Mouse (Mus musculus) liver (tissue): ENCODE data around the gene Mctp1.
A peak's percentile ranks its signal among the peaks of the same experiment; 100 is the strongest.
"Not testable (repeated sequence)": the region's sequence is repeated elsewhere in the genome, so short reads cannot be mapped to it uniquely, and the experiment has no call there.

Experiments
- DNase-seq: peaks from one replicate; pipeline ENCODE4 v3.0.0-alpha.2; 2020; ENCODE audit warnings: mixed read lengths

The Mctp1 gene

DNA sequence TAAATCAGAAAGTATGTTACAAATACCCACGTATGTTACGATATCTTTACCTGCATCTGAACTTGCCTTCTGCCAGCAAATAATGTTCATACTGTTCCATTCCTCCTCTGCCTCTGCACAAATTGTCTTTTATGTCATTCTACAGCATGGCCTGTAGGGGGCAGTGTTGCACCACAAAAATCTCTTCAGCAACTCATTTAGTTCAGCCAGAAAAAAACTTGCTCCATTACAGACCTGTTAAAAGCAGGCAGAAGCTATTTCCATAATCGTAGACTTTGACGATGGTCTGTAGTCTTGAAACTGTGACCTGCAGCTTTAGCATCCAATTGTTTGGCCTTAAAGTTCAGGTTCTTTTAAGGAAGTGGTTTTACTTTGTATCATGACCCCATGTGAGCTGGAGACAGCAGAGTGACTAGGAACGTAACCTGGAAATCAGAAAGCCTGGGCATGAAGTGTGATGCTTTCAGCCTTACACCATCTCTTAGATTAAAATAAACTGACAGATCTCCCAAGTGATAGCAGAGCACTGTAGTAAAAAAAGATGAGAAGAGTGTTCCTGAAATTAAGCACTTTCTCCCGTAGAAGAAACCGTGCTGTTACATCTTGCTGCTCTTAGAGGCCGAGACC lies 460.4 kb downstream of the Mctp1 start:
- DNase-seq, result peak; percentile 55

DNA sequence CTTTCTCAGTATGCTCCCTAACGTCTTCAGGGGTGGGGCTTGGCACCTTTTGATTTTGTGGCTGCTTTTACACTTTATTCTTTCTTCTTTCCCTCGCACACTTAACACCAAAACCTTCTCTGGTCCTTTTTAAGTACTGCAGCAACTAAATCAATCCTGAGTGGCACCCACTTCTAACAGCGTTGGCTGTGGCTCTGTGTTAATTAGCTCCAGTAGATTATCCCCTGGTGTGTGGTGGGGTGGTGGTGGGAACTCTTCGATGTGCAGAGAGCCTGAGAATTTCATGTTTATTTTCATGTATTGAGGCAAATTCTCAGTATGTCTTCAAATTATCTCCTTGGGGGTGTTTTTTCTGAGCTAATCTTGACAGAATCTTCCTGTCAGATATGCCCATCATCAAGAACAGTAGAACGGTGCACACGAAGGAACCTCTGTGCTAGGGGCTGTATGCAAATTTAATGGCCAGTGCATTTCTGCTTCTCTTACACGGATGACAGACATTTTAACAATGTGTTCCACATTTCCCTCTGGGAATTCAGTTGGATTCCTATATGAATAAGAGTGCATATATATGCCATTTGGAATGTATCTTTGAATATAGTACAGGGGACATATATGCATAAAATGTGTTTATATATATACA lies 466.2 kb downstream of the Mctp1 start:
- DNase-seq, result no peak

DNA sequence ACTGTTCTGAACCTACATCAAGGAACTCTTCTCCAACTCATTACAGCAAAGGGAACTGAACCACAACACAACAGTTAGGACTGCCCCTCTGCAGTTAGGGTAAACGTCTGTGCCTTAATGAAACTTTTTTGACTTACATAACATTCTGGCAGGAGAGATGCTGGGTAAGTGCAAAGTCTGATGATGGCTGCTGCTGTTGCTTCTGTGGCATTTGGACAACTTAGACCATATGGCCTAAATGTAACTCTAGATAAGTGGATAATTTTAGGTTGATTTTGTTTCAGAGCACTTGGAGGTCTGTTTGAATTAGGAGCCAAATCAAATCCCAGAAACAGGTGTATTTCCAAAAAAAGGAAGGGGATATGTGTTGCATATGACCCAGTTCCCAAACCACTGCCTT lies 470.0 kb downstream of the Mctp1 start:
- no peak for DNase-seq

DNA sequence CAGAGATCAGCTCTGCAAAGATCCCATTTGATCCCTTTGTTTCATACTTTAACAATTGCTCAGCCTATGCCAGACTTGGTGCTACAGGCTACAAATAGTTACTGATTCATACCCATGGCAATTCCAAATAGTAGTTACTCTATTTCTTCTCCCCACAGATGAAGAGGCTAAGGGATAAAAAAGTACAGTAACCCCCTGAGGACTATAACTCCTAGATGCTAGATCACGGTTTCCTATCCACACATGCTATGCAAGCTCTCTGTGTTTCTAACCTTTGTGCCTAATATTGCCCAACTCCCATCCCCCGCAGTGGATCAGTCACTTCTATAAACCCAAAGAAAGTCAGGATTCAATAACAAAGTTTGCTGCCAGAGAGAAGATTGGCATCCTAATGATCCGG lies 470.7 kb downstream of the Mctp1 start:
- DNase-seq, result no peak

DNA sequence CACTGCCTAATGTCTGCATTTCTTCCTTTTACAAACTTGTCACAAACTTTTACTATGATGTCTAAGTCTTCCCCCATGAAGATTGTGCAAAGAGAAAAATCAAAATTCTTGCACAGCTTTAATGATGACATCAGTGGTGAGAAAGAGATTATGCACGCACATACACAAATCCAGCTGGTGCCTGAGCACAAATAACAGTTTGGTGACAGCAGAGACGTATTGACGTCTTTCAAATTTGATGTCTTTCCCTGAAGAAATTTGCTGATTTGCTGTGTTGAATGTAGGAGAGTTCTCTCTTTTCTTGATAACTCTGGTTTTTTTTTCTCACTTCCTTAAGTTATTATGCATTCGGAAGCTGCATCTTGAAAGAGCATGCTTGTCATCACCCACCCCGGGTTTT lies 472.7 kb downstream of the Mctp1 start:
- DNase-seq, result no peak

DNA sequence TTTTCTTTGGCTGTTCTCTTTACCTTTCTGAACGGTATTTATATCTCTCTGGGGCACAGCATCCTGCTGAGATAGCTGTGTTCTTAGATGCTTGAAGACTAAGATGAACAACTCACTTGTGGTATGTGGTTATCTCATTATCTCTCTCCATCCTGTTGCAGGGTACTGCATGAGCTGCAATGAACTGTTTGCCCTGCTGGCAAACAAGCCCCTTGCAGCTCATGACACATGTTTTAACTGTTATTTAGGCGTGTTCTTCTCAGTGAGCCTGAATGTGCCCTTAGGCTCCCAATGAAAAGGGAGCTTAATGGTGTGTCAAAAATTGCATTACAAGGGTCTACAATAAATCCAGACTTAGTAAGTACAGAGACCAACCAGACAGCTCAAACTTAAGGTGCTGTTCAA lies 473.7 kb downstream of the Mctp1 start:
- no peak for DNase-seq

DNA sequence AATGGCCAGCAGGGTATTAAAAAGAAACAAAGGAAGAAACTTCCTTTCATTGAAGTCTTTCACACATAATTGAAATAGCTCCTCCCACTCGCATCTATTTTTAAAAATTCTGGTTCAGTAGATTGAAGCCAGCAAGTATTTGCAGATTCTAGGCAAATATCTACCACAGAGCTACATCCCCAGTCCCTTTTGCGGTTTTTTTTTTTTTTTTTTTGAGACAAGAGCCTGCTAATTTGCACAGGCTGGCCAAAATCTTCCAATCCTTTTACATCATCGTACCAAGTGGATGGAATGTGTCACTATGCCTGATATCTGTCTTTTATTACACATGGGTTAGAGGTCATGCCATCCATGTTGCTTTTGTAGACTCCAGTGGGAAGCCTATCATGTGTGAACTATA lies 486.0 kb downstream of the Mctp1 start:
- DNase-seq, result no peak

DNA sequence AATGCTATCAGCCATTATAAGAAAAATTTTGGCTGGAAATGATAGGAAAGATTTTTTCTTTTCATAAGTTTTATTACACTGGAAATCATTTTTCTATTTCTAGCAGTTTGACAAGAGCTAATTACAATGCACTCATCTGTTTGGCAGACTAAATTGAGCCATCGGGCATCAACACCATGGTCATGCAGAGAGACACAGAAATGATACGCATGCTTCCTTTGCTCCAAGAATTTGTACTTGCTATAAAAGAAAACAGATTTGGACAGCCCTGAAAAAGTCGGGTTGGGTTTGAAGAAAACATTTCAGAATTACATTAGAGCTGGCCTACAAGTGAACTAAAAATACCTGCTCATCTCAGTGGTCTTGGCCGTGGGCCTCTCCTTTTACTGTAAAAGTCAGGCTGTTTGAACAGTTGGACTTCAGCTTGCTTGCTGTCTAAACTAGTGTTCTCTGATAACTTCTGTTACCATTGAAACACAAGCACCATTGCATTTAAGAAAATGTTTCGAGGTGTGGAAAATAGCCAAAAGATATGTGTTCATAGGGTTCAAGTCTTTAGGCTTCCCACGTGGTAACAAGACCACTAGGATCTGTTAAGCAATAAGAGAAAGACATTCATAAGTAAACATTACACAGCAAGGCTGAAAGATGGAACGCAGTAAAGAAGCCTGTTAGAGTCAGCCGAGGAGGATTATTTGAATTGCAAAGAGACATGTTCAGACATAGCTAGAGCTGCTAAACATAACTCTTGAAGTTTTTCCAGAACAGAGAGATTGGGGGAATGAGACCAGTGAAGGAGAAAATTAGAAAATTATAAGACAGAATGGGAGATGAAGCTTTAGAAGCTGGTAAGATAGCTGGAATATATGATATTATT lies 493.8 kb downstream of the Mctp1 start:
- DNase-seq, result no peak

DNA sequence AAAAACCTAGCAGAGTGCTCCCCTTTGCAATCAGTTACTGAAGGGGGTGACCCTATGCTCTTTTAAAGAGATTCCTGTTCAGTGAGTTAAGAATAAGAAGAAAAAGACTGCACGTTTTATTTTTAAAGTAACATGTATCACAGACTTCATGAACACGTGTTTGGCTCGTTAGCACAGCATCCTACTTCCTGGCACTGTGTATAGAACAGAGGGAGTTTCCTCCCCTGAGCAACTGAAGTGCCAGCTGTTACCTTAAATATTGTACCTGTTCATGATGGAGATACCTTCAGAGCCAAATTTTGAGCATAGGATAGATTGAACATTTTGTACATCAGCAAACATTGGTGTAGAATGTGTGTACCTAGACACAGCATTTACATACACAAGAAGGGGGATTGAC lies 494.7 kb downstream of the Mctp1 start:
- DNase-seq, result no peak

DNA sequence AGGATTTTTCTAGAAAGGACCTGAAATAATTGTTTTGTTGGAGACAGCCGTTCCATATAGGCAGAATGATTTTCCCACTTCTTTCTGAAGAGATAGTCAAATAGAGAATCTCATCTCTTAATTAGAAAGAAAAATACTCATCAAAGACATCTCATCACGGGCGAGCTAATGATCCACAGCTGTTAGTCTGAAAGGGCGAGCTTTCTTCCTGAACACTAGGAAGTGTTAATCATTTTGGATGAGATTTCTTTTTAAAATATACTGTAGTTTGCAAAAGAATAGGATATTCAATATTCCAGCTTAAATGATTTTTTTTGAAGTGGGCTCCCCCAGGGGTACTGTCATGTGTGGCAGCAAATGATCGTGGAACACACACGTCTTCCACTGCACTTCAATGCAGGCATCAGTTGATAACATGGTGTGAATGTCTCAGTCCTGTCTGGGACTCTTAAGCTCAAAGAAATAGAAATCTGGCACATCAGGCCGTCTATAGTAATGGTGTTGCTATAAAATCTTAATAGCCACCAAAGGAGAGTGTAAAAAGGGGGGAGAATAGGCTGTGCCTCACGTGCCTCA lies 500.3 kb downstream of the Mctp1 start:
- DNase-seq, result no peak

DNA sequence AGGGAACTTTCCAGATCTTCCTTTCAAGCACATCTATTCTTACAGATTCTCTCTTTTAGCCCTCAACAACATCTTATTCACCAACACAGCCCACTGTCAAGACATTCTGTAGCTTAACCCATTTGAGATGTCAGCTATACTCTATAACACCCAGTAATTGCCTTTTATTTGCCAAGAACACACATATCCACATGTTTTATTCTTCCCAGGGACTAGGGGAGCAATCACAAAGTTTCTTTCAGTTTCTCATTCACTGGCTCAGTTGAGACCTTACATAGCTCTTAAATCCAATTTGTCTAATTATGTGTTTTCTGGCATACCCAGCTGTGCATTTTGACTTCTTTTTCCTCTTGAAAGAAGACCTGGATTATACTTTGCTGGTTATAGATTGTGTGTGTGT lies 508.7 kb downstream of the Mctp1 start:
- no peak for DNase-seq

DNA sequence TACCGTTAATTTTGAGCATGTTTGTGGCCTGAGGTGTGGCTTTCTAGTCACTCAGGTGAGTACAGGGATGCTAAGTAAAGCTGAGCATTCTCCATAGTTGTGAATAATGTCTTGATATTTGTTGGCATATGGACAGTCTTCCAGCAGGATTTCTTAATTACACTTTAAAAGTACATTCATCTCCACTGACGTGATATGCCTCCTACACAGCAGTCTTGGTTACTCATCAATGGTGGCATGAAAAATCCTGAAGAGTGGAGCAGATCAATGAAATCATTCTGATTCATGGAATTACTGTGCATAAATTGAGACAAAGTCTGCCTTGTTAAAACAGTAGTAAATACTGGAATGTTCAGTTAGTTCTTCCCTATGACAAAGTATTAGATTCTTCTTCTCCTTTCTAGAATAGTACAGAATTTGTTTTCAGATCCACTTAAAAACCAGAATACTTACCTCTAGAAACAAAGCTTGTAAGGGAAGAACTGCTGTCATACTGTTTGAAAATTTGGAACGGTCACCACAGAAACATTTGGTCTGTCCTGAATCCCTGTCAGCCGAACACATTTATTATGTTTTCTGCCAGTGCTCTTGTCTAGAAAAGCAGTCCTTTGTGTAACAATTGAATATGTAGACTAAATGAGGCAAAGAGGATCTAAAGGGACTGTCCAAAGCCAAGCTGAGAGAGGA lies 511.6 kb downstream of the Mctp1 start:
- no peak for DNase-seq

DNA sequence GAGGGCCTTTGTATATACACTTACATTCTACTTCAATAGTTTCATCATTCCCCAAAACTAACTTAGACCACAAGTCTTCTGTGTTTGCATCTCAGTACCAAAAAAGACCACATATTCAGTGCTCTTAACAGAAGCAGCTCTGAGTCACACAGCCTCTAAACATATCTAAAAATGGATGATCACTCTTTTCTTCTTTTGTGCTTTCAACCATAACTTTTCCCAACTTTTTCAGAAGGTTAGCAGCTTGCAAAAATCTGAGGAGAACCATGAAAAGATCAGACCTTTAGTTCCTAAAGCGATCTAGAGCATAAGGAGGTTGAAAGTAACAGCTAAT lies 512.1 kb downstream of the Mctp1 start:
- no peak for DNase-seq

DNA sequence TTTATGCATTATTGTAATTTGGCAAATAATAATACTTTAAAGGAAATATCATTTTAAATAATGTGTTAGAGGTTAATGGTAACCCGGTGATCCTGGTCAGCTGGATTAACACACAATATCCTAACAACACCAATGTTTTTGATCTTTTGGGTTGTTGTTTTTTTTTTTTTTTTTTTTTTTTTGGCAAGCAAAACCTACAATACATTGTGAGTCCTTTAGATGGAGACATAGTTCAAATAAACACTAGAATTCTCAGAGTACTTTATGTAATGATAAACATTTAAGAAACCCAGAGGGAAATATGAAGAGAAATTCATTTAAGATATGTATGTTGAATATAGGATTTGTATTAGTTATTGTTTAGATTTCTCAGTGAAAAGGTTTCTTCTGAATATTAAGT lies 534.0 kb downstream of the Mctp1 start:
- no peak for DNase-seq

DNA sequence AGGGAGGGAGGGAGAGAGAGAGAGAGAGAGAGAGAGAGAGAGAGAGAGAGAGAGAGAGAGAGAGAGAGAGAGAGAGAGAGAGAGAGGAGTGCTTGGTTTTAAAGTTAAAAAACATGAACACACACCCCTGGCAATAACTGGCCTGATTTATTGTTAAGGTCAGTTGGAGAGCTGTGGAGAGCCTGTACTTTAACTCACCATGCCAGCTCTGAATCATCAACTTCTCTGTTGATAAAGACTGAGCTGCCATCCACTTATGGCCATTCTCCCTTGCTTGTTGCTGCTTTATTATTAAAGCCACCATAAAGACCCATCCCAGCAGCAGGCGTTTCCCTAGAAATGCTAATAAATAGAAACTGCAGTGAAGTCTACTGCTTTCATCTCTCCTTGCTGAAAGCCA lies 542.5 kb downstream of the Mctp1 start:
- no peak for DNase-seq

DNA sequence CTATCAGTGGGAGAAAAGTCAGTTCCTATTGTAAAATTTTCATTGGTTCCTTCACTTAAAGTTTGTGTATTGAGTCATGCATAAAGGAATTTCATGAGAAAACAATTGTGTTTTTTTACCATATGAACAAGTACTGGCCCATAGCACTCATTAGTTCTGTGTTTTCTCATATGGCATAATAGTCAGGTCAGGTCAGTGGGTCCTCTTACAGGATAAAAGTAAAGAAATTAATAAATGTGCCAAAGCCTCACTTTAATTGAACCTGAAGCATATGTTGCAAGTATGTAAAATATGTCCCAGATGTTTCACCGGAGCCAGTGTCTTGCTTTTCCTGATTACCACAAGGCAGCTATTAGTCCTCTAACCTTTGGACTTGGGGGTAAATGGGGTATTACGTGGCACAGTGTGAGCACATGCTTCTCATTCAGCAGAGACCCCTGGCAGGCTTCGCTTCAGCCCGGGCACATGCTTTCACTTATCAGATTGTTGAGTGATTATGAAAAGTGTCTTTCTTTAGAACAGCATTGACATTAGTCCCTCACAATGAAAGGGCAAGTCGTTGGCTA lies 543.6 kb downstream of the Mctp1 start:
- no peak for DNase-seq

DNA sequence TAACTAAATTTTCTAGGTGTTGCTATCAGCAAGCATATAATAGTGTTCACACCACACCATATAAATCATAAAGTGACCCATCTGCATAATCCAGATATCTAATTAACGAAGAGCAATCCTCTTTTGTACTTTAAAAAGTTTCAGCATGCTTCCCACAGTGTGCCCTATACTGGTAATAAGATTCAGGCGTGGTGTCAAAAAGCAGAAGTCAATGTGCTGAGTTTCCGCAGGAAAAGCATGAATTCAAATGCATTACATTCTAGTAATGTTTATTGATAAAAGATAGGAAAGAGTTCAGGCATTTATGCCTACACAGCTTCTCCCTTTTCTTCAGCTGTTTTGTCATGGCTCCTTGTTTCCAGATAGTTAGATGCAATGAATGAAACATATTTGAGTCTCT lies 544.8 kb downstream of the Mctp1 start:
- no peak for DNase-seq

DNA sequence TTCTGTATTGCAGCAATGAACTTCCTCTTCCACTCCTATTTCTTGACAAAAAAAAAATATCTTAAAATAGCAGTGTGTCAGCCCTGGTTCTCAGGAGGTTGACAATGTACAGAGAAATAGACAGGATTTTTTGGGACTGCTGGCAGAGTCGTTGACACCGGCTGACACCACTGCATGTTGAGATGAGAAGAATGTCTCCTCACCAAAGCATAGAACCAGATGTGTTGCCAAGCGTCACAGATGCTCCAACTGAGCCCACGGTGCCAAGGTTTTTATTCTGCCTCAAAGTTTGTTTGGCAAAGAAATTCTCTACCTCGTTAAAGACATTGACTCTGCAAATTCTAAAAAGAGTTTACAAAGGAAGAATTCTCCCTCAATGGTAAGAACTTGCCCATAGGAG lies 548.6 kb downstream of the Mctp1 start:
- DNase-seq, result no peak

DNA sequence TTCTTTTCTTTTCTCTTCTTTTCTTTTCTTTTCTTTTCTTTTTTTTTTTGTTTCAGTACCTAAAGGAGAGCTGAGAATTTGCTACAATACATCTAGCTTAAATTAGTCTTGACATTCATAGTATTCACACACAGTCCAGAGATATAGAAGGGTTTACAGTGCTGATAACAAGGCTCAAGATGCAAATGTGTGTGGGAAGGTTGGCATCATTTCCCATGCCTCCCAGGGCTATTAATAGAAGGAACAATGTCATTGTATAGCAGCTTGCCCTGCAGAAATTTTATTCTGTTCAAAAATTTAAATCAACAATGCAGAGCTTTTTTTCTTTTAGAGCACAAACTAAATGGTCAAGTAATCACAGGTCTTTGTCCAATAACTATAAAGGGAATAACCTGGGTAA lies 564.9 kb downstream of the Mctp1 start:
- DNase-seq, result no peak

DNA sequence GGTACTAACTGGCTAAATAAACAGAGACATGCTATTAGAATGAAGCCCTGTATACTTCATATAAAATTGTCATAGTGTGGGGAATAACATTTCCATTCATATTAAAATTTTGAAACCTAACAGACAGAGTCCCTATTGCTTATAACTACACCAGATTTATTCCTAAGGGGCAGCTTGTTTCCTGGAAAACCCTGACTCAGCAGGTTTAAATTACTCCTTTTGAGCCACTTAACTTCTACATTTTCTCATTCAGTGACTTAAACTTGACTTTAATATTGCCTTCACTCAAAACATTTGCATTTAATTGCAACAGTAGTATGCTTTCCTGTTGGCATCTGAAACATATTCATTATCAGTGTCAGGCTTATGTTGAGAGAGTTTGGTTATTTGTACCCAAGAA lies 583.3 kb downstream of the Mctp1 start:
- DNase-seq, result no peak

DNA sequence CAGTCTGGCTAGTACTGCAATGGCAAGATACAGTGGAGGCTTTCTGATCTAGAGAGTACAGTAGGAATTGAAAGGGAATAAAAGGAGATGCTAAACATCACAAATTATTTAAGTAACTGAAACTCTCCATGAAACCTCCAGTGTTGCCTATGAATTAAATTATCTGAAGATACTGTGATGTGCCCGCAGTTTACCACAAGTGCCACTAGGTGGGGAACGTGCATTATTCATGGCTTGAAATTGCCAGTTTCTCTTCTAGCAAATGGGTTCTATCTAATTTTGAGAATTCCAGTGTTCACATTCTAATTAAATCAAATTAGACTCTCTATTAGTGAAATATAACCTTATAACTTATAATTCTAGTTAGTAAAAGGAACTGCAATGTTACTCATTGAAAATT lies 585.1 kb downstream of the Mctp1 start:
- DNase-seq, result peak; percentile 14

DNA sequence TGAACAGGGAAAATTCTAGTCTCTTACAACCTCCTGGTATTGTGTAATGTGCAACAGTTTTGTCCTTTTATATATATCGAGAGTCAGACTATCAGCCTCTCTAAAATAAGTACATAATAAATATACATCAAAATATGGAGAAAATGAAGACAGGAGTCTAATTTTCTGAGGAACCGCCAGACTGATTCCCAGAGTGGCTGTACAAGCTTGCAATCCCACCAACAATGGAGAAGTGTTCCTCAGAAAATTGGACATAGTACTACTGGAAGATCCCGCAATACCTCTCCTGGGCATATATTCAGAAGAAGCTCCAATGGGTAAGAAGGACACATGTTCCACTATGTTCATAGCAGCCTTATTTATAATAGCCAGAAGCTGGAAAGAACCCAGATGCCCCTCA lies 586.7 kb downstream of the Mctp1 start:
- DNase-seq, result not testable (repeated sequence)

DNA sequence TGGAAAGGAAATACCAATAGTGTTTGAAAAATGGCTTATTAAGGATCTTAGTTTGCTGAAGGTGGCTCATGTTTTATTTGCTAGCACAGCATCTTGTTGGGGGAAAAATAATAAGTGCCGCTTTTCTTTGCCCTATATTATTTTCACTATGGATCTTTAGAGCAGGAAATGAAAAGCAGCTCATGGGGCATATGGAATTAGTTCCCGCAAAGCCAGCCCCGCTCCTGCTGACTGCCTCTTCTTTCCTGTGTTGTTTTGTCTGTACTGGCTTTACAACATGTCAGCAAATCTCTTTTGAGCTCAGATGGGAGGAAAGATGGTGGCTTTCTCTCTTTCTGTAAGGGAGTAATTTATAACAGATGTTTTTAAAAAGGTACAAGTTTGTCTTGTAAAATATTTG lies 618.3 kb downstream of the Mctp1 start:
- DNase-seq, result no peak
